Mouse (Mus musculus) CD4-positive naive resting alpha-beta T cell, adult 76 days (primary cell): ENCODE results near the gene Myoc. TPM values are rescaled to one million over a fixed set of nuclear protein-coding genes. Genes with fewer than 3 reads are reported as not detected.

Source experiments
- total RNA-seq: library from RNA; stranded (reverse); gene quantifications from one replicate; pipeline ENCODE4 v1.2.4, GENCODE M21; 2023

The Myoc gene
- not detected for total RNA-seq

GRCm38 (mm10) chr1:162639051-162639750 is at the start of gene Myoc:
TSS of gene Myoc (plus strand) at chr1:162639155.

GRCm38 (mm10) chr1:162658119-162658518 is 19.2 kb downstream of the Myoc start, which contains the start of gene Myocos:
TSS of gene Myocos (minus strand) at chr1:162658219.

Other genes starting within 250 kb of the Myoc start
- gene Dnm3, start 161.1 kb upstream of the Myoc start, total RNA-seq, result 1.2 TPM
- 11.9 TPM for gene Mettl13, start 90.6 kb upstream of the Myoc start, total RNA-seq
- 93.3 TPM for gene Vamp4, start 68.6 kb upstream of the Myoc start, total RNA-seq
- not detected for gene Myocos, start 19.1 kb downstream of the Myoc start, total RNA-seq
- 677 TPM for gene Prrc2c, start 101.4 kb downstream of the Myoc start, total RNA-seq
- gene Fmo4, start 174.8 kb downstream of the Myoc start, total RNA-seq, result not detected
- gene Fmo1, start 227.5 kb downstream of the Myoc start, total RNA-seq, result not detected